Mouse (Mus musculus) central nervous system, embryonic 11.5 days (tissue): Measurements from ENCODE around the gene Prdm5. TPM values are rescaled to one million over a fixed set of nuclear protein-coding genes. Genes with fewer than 3 reads are reported as not detected.

Source experiments
- polyA plus RNA-seq: library from polyadenylated mRNA; depleted of rRNA; stranded (reverse); fragments of >200 nt; gene quantifications from 2 replicates; pipeline ENCODE4 v1.2.3, GENCODE M21; 2012; rRNA removed

Prdm5 gene
- 11.9 and 18.4 TPM in 2 replicates for polyA plus RNA-seq

DNA sequence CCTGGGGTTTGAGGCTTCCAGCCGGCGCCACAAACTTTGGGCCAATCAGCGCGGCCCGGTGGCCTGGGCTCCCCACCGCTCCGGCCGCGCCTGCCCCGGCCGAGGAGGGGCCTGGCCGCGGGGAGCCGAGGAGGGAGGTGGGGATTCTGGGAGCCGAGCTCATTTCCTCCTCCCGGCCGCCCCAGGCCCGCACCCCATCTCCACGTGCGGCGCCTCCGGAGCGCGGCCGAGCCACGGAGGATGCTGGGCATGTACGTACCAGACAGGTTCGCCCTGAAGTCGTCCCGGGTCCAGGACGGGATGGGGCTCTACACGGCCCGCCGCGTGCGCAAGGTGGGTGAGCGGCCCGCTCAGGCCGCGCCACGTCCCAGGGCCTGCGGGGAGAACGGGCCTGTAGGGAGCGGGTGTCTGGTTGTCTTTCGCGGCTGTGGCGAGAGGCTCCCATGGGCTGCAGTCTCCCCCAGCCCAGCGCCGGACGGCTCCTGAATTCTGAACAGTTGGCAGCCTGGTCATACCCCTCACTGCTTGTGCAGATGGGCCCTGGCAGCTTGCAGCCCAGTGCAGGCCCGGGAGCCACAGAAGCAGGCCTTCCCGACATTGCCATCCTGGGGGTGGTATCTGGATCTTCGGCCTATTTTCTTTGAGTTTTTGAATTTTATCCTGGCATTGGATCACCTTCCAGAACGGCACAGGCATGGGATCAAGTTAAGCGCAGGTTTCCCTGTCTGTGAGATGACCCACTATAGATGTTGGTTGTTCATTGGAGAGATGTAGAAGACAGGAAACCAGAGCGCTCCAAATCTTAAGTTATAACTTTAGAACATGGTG lies at the start of gene Prdm5:
Prdm5 (plus strand) TSS at position 128 of the 828 bp plus-strand sequence.

DNA sequence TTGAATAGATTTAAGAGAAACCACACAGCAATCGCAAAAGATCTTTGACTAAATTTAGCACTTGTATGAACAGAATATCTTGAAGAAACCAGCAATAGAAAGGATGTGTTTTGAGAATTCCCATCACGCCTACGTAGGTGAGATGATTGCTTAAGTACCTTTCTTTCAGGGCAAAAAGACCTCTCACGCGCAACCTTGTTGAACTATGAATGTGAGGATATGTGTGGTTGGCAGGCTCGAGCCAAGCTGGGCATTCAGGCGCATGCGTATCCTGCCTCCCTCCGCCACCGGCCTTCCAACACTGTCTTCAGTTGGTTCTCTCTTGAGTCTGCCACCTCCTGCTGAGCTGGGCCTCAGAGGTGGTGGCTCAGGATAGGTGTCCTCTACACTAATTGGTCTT lies 173.5 kb downstream of the Prdm5 start, which contains the start of gene 4930544G11Rik:
4930544G11Rik (plus strand) TSS at position 301 of the 400 bp plus-strand sequence.

Other genes starting within 250 kb of the Prdm5 start
- 6.7 and 16.2 TPM in 2 replicates for gene Ndnf, start 107.4 kb upstream of the Prdm5 start, polyA plus RNA-seq
- gene 4930544G11Rik, start 173.6 kb downstream of the Prdm5 start, polyA plus RNA-seq: not detected in 2 replicates